Mouse (Mus musculus): ENCODE results near the gene Golga2.

GRCm38 (mm10) chr2:32349625-32350255 lies 62.6 kb downstream of the Golga2 start:
- TF ChIP-seq POLR2A (IDR thresholded peaks at IDR 0.05; ENCODE audit: low read depth, low read length): no peak
- no peak for TF ChIP-seq CTCF (IDR thresholded peaks at IDR 0.05; ENCODE audit: borderline replicate concordance, insufficient read depth, low read length)
